Mouse (Mus musculus) embryonic fibroblast, embryonic 13.5 days (primary cell): ENCODE results near the gene Cenpf. TPM values are rescaled to one million over a fixed set of nuclear protein-coding genes. Genes with fewer than 3 reads are reported as not detected.

Experiments used
- H3K27ac ChIP-seq: 2 replicates; pipeline ENCODE4 v1.5.1; 2012; ENCODE audit warnings: low read length, control low read depth, inconsistent platforms; ENCODE audit not compliant: insufficient read depth
- H3K4me1 ChIP-seq: 2 replicates; pipeline ENCODE4 v1.6.1; 2011; ENCODE audit warnings: low read length; ENCODE audit not compliant: control insufficient read depth, insufficient read depth
- H3K4me3 ChIP-seq: 2 replicates; pipeline ENCODE4 v1.5.1; 2011; ENCODE audit warnings: mild to moderate bottlenecking, control low read depth, low read length; ENCODE audit not compliant: insufficient read depth
- CTCF ChIP-seq: IDR thresholded peaks from 2 replicates; pipeline ENCODE4 v1.5.1; 2011; ENCODE audit warnings: mild to moderate bottlenecking, control low read depth, low read length, moderate library complexity, borderline replicate concordance; ENCODE audit not compliant: insufficient read depth
- POLR2A ChIP-seq: IDR thresholded peaks from 2 replicates; pipeline ENCODE4 v1.6.1; 2011; ENCODE audit warnings: low read depth, mild to moderate bottlenecking, control low read depth, low read length, moderate library complexity
- polyA plus RNA-seq: library from polyadenylated mRNA; stranded (reverse); fragments of >200 nt; gene quantifications from 2 replicates; pipeline ENCODE4 v1.2.4, GENCODE M21; 2011; ENCODE audit warnings: low read depth; ENCODE audit not compliant: missing spikeins, insufficient read length

Gene Cenpf
- polyA plus RNA-seq, 1 experiment: 32.0 TPM

DNA sequence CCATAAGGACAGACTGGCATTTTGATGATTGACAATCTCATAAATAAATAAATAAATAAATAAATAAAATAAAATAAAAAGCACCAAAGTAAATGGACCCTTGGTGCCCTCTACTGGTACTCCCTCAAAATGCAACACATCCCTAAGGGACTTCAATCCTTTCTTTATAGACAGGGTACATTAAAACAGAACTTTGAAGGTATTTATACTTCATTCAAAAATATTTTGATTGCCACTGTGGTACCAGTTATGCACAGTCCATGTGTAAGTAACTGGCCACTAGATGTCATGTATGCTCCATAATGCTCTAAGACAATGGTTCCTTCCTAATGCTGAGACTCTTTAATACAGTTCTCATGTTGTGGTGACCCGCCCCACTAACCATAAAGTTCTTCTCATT, 12.5 kb downstream of the Cenpf start:
- TF ChIP-seq POLR2A (no peak), CTCF (no peak)
- Histone ChIP-seq H3K4me3 (no peak overlapping the region), H3K4me1 (no peaks in the 10 kb centered on the region), H3K27ac (no peak overlapping the region)

DNA sequence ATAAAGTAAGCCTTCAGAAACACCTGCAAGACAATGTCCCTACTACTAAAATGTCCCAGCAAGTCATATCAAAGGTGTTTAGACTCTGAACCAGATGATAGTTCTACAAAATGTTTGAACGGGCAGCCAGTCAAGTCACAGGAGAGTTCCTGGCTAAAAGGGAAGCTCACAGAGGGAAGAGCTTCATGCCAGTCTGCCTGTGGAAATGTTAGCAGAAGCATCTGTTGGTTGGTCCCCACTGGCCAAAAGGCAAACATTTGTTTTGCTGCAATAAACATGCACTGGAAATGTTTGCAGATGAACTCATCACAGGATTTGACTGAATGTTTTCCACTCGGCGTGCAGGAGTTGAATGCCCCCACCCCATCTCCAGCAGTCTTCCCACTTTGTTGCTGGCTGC, 21.9 kb downstream of the Cenpf start:
- Histone ChIP-seq H3K4me3 (no peak overlapping the region), H3K4me1 (no peaks in the 10 kb centered on the region), H3K27ac (no peak overlapping the region)
- no peak for TF ChIP-seq CTCF
- TF ChIP-seq POLR2A: no peak

DNA sequence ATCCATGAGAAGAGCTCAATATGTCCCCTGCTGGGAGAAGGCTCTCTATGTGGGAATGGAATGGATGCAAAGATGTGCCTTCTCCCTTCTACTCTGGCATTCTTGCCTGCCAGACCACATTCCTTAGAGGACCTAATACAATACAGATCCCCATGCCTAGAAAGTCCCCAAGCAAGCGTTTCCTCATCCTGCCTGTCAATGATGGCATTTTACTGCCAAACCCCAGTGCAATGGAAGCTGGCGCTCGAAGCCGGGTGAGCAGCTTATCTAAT, 23.1 kb downstream of the Cenpf start:
- H3K4me1 ChIP-seq: no peaks in the 10 kb centered on the region

DNA sequence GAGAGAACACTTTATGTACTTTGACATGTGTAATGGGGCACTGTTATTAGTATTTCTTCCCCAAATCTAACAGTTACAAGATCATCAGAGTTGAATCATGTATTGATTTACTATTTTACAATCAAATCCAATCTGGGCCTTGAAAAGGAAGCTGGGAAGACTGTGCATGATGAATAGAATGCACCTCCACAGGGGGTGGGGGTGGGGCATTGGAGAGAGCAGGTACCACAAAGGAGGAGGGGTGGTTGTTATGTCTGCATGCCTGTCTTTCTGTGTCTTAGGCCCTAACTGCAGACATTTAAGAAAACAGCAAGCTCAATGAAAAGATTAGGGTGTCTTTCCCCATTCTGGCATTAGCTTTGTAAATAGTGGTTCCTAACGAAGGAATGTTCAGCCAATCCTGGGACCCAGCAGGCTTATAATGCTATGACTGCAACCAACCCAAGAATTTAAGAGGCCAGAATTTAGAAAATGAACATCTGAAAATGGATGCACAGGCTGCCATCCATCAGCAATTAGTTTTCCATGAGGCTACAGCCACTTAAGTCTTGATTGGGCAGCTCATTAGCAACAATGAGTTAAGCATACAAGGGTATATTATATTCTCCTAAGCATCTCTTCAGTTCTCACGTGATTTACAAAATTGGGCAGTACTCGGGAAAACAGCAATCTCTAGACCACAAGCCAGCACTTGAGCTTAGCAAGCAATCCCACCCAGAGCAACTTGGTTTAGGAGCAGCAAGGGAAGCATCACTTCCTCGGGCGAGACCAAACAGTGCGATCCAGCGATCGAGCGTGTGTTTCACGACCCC, 23.6 kb downstream of the Cenpf start:
- TF ChIP-seq CTCF (no peak), POLR2A (no peak)
- Histone ChIP-seq H3K4me3 (no peak overlapping the region), H3K4me1 (no peaks in the 10 kb centered on the region), H3K27ac (no peak overlapping the region)

More for the DNA sequence above, 23.1 kb downstream of the Cenpf start:
- TF ChIP-seq POLR2A (no peak), CTCF (no peak)
- H3K4me3 ChIP-seq: no peak overlapping the region
- no peak overlapping the region for H3K27ac ChIP-seq

DNA sequence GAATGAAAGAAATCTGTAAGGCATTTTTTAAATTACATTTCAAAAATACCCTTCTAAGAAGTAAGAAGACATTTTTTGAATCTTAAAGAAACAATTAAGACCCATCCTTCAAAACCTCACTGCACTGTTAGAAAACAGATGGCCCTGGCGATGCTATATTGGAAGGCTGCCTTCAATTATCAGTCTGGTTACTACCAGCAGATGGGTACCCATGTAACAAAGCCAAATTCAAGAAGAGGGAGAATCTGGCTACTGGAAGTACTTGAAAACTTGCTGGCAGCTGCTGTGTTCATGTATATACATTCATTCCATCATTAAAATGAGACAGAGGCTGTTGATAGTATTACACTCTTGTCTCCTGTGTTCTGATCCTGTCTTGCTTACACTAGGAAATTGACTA, 24.4 kb downstream of the Cenpf start:
- Histone ChIP-seq H3K27ac (no peak overlapping the region), H3K4me3 (no peak overlapping the region), H3K4me1 (no peaks in the 10 kb centered on the region)
- TF ChIP-seq CTCF: no peak
- TF ChIP-seq POLR2A: no peak

DNA sequence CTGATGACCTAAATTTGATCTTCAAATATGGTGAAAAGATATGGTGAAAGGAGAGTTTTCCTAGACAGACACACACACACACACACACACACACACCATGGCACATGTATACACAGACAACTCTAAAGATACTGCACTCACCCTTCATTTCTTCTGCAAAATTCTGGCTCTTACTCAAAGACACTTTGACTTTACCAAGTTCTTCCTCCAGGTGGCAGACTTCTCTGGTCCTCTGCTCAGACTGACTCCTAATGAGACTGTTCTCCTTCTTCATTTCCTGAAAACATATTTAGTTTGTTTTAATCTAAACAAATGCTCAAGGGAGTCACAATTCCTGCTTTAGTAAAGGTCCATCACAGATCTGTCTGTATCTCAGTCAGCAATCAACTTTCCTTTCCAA, 26.0 kb downstream of the Cenpf start:
- Histone ChIP-seq H3K4me1 (no peaks in the 10 kb centered on the region), H3K4me3 (no peak overlapping the region), H3K27ac (no peak overlapping the region)
- TF ChIP-seq POLR2A (no peak), CTCF (no peak)

DNA sequence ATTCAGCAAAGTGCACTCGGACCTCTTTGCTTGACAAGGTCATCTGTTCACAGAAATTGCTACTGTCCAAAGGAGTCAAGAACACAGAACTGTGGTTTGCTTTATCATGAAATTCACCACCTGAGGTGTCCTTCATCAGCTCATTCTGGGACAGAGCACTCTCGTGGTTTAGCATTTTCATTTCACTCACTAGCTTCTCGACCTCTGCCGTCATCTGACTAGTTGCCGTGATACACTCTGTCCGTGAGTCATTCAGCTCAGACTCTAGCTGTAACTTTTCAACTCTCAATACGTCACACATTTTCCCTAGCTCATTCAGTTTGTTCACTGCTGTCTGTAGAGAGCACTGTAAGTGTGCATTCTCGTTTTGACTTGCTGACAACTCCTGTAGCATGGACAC, 30.5 kb downstream of the Cenpf start:
- no peak overlapping the region for H3K27ac ChIP-seq
- no peak overlapping the region for H3K4me3 ChIP-seq
- no peaks in the 10 kb centered on the region for H3K4me1 ChIP-seq
- TF ChIP-seq CTCF: no peak
- no peak for TF ChIP-seq POLR2A

DNA sequence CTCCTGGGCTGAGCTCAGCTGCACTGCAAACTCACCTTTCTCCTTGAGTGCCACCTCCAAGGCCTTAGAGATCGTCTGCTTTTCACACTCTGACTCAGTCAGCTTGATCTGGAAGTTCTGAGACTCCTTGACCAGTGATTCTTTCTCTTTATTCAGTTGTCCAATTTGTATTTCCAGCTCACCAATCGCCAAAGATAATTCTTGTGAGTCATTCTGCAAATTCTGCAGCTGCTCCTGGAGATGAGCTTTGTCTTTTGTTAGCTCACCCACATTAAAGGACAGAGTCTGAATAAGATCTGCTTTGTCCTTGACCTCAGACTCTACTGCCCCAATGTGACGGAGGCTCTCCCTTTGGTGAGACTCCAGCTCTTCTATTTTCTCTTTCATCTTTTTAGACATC, 34.1 kb downstream of the Cenpf start:
- no peaks in the 10 kb centered on the region for H3K4me1 ChIP-seq
- no peak overlapping the region for H3K27ac ChIP-seq
- no peak for TF ChIP-seq POLR2A
- H3K4me3 ChIP-seq: no peak overlapping the region

DNA sequence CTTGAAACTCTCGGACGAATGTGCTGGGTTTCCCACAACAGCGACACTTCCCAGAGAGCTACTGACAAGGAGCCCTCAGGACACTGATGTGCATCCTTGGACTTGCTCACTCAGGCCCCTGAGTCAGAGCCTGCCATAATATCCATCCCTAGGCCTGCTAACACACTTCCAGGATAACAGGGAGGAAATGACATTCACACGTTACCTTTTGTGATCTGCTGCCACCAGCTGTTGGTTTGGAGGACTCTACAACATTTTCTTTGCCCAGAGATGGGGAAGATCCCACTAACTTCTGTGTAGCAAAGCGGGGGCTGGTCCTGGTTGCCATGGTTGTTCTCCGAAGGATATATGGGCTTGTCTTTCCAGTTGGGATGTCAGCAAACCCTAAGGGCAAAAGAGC, 41.3 kb downstream of the Cenpf start:
- H3K4me1 ChIP-seq: no peaks in the 10 kb centered on the region
- H3K4me3 ChIP-seq: no peak overlapping the region
- TF ChIP-seq CTCF (no peak), POLR2A (no peak)
- H3K27ac ChIP-seq: no peak overlapping the region

DNA sequence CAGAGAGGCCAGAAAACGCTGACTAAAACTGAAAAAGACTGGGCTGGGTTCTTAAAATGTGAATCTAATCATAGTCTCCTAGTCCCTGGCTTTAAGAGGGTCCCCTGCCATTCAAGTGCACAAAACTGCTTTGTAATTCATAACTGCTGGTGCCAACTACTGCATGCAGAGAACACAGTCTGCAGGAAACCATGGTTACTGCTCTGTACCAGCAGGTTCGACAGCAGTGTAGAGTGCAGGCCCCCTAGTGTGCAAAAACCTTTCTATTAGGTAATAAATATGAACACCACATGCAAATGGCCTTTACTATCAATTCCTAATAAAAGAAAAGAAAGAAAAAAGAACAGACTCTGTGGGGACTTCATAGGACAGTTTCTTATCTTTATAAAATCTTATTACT, 42.5 kb downstream of the Cenpf start:
- TF ChIP-seq POLR2A (no peak), CTCF (no peak)
- no peak overlapping the region for H3K27ac ChIP-seq
- no peak overlapping the region for H3K4me3 ChIP-seq
- no peaks in the 10 kb centered on the region for H3K4me1 ChIP-seq
